In genomic region chr12:52893656-52894405, GRCm38 (mm10) we compare ENCODE assay signal across 13 mouse cellular contexts.
DNase-seq lines count a peak whose midpoint lies in the region; ATAC-seq and TF ChIP-seq lines count a peak whose summit lies in the region.
"Had no signal": no experiment of that assay in that cellular context is flagged by ENCODE, and none has a peak within 500 bp of the region (broad histone marks: within the 10 kb centered on the region; RNA-seq: fewer than 3 reads in every experiment).

No protein-coding gene starts in this region.

- 90% methylated on average over 11 of the region's 11 CpGs for WGBS in forebrain, embryonic 10.5 days
- WGBS in forebrain, embryonic 14.5 days = 89% methylated on average over 11 of the region's 11 CpGs
- 77% methylated on average over 11 of the region's 11 CpGs for WGBS in cerebellum, adult 2 months

- H3K9me3 ChIP-seq in forebrain, embryonic 10.5 days = no peaks in the 10 kb centered on the region
- H3K9me3 ChIP-seq in forebrain, embryonic 14.5 days (replicated peaks; ENCODE audit: control insufficient read depth, low read length) = no peaks in the 10 kb centered on the region
- H3K9me3 ChIP-seq: embryonic facial prominence, embryonic 13.5 days had no signal

- ATAC-seq in forebrain, embryonic 14.5 days = no peak
- ATAC-seq: activated CD4-positive, CD25-positive, alpha-beta regulatory T cell, adult 4 months had no signal

- no peak for TF ChIP-seq CTCF in layer of hippocampus, adult 2 months (conservative IDR thresholded peaks at IDR 0.05)
- no peak for TF ChIP-seq CTCF in cerebellum, adult 2 months (IDR thresholded peaks at IDR 0.05; ENCODE audit: borderline replicate concordance, insufficient read depth, low read depth, low read length)

- no peaks in the 10 kb centered on the region for H3K36me3 ChIP-seq in forebrain, embryonic 10.5 days (replicated peaks)
- no peaks in the 10 kb centered on the region for H3K36me3 ChIP-seq in forebrain, embryonic 14.5 days (ENCODE audit: control insufficient read depth, insufficient read depth, low read length)
- H3K36me3 ChIP-seq: embryonic facial prominence, embryonic 13.5 days had no signal

- H3K4me3 ChIP-seq in forebrain, embryonic 10.5 days = no peak overlapping the region
- H3K4me3 ChIP-seq in forebrain, embryonic 14.5 days (ENCODE audit: low read depth, low read length) = no peak overlapping the region
- no peak overlapping the region for H3K4me3 ChIP-seq in layer of hippocampus, adult 2 months
- H3K4me3 ChIP-seq in cerebellum, adult 2 months (replicated peaks; ENCODE audit: insufficient read depth, low read depth, low read length) = no peak overlapping the region
- H3K4me3 ChIP-seq: embryonic facial prominence, embryonic 13.5 days had no signal

- H3K27ac ChIP-seq in forebrain, embryonic 10.5 days = 0 out of 2 replicates have a peak overlapping the region, but pooled peaks have one; percentile 21
- no peak overlapping the region for H3K27ac ChIP-seq in forebrain, embryonic 14.5 days (ENCODE audit: low read depth, low read length)
- H3K27ac ChIP-seq in layer of hippocampus, adult 2 months = peak overlapping the region; percentile 14; the same call in 1 of the 2 replicates
- no peak overlapping the region for H3K27ac ChIP-seq in cerebellum, adult 2 months (ENCODE audit: insufficient read depth, low read length)
- H3K27ac ChIP-seq: embryonic facial prominence, embryonic 13.5 days; macrophage had no signal

- no peak for TF ChIP-seq POLR2A in cerebellum, adult 2 months (IDR thresholded peaks at IDR 0.05; ENCODE audit: borderline replicate concordance, insufficient read depth, low read length)

- 0 out of 2 replicates have a peak, but pooled peaks cover 2% of the 10 kb centered on the region for H3K4me1 ChIP-seq in forebrain, embryonic 10.5 days
- H3K4me1 ChIP-seq in forebrain, embryonic 14.5 days (ENCODE audit: control insufficient read depth, insufficient read depth, low read length) = no peaks in the 10 kb centered on the region
- H3K4me1 ChIP-seq in cerebellum, adult 2 months (ENCODE audit: control insufficient read depth, insufficient read depth, low read length) = peaks cover 9% of the 10 kb centered on the region

- no peaks in the 10 kb centered on the region for H3K27me3 ChIP-seq in forebrain, embryonic 10.5 days (ENCODE audit: poor library complexity, severe bottlenecking)
- no peaks in the 10 kb centered on the region for H3K27me3 ChIP-seq in forebrain, embryonic 14.5 days (replicated peaks; ENCODE audit: control insufficient read depth, insufficient read depth, low read length)
- H3K27me3 ChIP-seq in cerebellum, adult 2 months (ENCODE audit: control insufficient read depth, insufficient read depth, low read length) = no peaks in the 10 kb centered on the region
- H3K27me3 ChIP-seq: embryonic facial prominence, embryonic 13.5 days had no signal

- DNase-seq in forebrain, embryonic 10.5 days (ENCODE audit: extremely low spot score, low spot score) = no peak
- no peak for DNase-seq in forebrain, embryonic 14.5 days (ENCODE audit: low spot score)
- no peak for DNase-seq in layer of hippocampus, adult 2 months (ENCODE audit: low spot score in 2 of 2)
- DNase-seq in layer of hippocampus, postnatal 36 days = no peak
- DNase-seq in NIH3T3 (ENCODE audit: low read depth) = peak; percentile 43
- DNase-seq in heart, postnatal 4 days = peak; percentile 54
- DNase-seq in cerebellum, adult 2 months = no peak
- DNase-seq in layer of hippocampus, adult 9-10 months (ENCODE audit: low spot score) = no peak
- DNase-seq: cerebellum, postnatal 10 days; left cerebral cortex, postnatal 4 days had no signal

- no peak overlapping the region for H3K4me2 ChIP-seq in forebrain, embryonic 14.5 days (ENCODE audit: low read length)
- H3K4me2 ChIP-seq: embryonic facial prominence, embryonic 13.5 days had no signal

- no peak overlapping the region for H3K9ac ChIP-seq in forebrain, embryonic 14.5 days (ENCODE audit: low read length)
- H3K9ac ChIP-seq: embryonic facial prominence, embryonic 13.5 days had no signal

Comparison
In these comparisons a context has a peak if more than half of its experiments do, and no peak if none do; other contexts are left out.
1. H3K27ac ChIP-seq: peak in forebrain, embryonic 10.5 days (single experiment) and layer of hippocampus, adult 2 months (single experiment); none in forebrain, embryonic 14.5 days (single experiment) and cerebellum, adult 2 months (single experiment).
2. DNase-seq: peak in NIH3T3 (single experiment) and heart, postnatal 4 days (single experiment); none in forebrain, embryonic 10.5 days (single experiment), forebrain, embryonic 14.5 days (single experiment), layer of hippocampus, adult 2 months (0 of 2), layer of hippocampus, postnatal 36 days (0 of 2), cerebellum, adult 2 months (0 of 2) and layer of hippocampus, adult 9-10 months (single experiment).